Mouse (Mus musculus) lung, adult 2 months (tissue): ENCODE measurements around the gene Utp6. TPM values are rescaled to one million over a fixed set of nuclear protein-coding genes. Genes with fewer than 3 reads are reported as not detected.
"Not testable (repeated sequence)": the region's sequence is repeated elsewhere in the genome, so short reads cannot be mapped to it uniquely, and the experiment has no call there.

Source experiments
- DNase-seq: peaks from one replicate; pipeline ENCODE4 v3.0.0; 2022
- H3K4me1 ChIP-seq: fragments of 200-500 bp; 2 replicates; pipeline ENCODE4 v1.6.1; 2011; ENCODE audit warnings: low read length; ENCODE audit not compliant: control insufficient read depth, insufficient read depth
- H3K4me3 ChIP-seq: fragments of 200-500 bp; replicated peaks from 2 replicates; pipeline ENCODE3; 2011; ENCODE audit warnings: low read depth, mild to moderate bottlenecking, control low read depth, low read length; ENCODE audit errors: extremely low read depth
- CTCF ChIP-seq: fragments of 200-500 bp; IDR thresholded peaks from 2 replicates; pipeline ENCODE4 v1.5.1; 2011; ENCODE audit warnings: mild to moderate bottlenecking, low read length, control low read depth; ENCODE audit not compliant: insufficient read depth
- POLR2A ChIP-seq: fragments of 200-500 bp; IDR thresholded peaks from 2 replicates; pipeline ENCODE4 v1.6.1; 2011; ENCODE audit warnings: low read depth, mild to moderate bottlenecking, control low read depth, low read length, borderline replicate concordance; ENCODE audit errors: extremely low read depth
- WGBS: fragments of 180-500 bp; shearing (Covaris S2); methylation state at CpG from one replicate; pipeline ENCODE4 v1.1.7; 2018; 5-methylcytosine and 5-hydroxymethylcytosine counted together
- polyA plus RNA-seq: library from polyadenylated mRNA; depleted of rRNA; stranded (reverse); fragments of >200 nt; gene quantifications from 2 replicates; pipeline ENCODE4 v1.2.3, GENCODE M21; 2012

Utp6 gene
- polyA plus RNA-seq, 1 experiment: 6.9 TPM

DNA sequence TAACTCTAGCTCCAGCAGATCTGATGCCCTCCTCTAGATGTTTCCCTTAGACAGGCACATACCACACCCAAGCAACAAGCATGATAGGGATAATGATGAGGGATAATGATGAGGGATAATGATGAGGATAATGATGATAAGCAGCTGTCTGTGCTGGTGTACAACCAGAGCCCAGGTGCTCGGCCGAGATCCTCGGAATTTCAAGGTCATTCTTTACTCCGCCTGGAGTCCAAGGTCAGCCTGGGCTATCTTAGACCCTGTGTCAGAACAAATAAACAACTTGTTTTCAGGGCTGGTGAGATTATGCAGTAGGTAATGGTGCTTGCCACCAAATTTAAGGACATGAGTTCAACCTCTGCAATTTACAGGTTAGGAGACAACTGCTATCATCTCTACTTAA, 24.7 kb upstream of the Utp6 start:
- Histone ChIP-seq H3K4me3 (no peak overlapping the region), H3K4me1 (no peaks in the 10 kb centered on the region)
- TF ChIP-seq CTCF: no peak
- no peak for DNase-seq
- WGBS: 77% methylated on average over 4 of the region's 4 CpGs

DNA sequence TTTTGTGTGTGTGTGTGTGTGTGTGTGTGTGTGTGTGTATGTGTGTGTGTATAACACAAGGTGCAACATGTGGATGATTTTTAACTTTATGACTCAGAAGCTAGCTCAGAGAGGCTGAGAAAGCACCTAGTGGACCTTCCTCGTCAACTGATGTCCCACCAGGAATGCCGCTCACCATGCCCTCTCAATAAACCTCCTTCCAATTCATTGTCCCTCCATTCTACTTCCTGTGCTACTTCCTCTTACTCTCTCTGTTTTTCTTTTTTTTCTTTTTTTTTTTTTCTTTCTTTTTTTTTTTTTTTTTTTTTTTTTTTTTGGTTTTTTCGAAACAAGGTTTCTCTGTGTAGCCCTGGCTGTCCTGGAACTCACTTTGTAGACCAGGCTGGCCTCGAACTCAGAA, 15.6 kb upstream of the Utp6 start:
- 91% methylated on average over 3 of the region's 4 CpGs for WGBS
- H3K4me3 ChIP-seq, H3K4me1 ChIP-seq, DNase-seq: not testable (repeated sequence)

DNA sequence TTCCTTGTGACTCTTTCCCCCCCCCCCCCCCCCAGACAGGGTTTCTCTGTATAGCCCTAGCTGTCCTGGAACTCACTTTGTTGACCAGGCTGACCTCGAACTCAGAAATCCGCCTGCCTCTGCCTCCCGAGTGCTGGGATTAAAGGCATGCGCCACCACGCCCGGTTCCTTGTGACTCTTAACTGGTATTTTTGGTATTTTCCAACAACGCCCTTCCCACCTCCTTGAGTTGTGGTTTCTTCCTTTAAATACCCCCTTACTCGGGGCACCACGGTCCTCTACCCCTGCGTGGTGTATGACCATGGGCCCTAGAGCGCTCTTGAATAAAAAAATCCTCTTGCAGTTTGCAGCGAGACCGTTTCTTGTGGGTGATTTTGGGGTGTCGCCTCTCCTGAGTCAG, 14.9 kb upstream of the Utp6 start:
- not testable (repeated sequence) for H3K4me3 ChIP-seq, H3K4me1 ChIP-seq, DNase-seq
- WGBS: 96% methylated on average over 14 of the region's 14 CpGs

DNA sequence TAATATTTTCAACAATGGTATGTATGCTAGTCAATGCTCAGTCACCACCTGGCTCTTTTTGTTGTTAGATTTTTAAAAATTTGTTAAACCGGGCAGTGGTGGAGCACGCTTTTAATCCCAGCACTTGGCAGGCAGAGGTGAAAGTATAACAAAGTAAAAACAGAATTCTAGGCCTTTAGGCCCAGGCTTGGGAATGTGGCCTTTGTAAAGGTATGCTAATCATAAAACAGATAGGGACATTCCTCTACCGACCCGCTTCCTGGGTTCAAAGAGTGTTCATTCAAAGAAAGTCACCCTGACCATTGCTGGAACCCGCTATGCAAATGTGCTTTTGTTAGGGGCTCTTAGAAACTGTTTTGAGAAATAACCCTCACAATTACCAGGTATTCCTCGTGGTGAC, 14.5 kb upstream of the Utp6 start:
- DNase-seq, H3K4me1 ChIP-seq, H3K4me3 ChIP-seq: not testable (repeated sequence)
- WGBS: 90% methylated on average over 6 of the region's 6 CpGs

DNA sequence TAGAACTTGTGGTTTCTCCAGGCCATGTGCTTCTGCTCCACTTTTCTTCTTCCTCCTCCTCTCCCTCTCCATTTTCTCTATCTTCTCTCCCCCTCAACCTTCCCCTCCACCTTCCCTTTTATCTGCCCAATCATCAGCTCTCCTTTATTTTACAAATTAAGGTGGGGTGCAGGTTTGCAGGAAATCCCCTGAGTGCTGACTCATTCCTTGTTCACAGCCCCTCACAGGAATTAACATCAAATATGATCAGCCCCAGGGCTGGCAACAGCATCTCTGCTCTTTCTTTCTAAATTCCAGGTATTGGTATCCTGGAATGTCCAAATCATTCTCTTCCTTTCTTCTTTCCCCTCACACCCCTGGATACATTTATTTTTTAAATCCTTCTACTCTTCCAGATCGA, 14.0 kb upstream of the Utp6 start:
- TF ChIP-seq POLR2A (no peak), CTCF (no peak)
- WGBS: 100% methylated on average over 1 of the region's 1 CpGs

DNA sequence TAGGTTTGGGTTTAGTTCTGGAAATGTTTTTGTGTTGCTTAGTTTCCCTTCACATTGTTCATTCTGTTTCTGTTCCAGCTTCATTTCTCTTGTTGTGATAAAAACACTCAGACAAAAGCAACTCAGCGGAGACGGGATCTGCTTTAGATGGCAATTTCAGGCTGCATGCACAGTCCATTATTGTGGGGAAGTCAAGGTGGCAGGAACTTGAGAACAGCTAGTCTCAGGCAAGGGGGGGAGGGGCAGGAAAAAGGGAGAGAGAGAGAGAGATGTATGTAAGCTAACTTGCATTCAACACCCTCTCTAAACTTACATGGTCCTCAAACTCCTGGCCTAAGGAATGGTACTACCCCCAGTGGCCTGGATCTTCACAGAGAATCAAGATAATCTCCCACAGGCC, 13.2 kb upstream of the Utp6 start:
- 89% methylated on average over 2 of the region's 2 CpGs for WGBS
- no peak for DNase-seq
- Histone ChIP-seq H3K4me1 (peaks cover 5% of the 10 kb centered on the region; the same call in 1 of the 2 replicates), H3K4me3 (no peak overlapping the region)
- TF ChIP-seq CTCF (no peak), POLR2A (no peak)

More for the DNA sequence above, 14.0 kb upstream of the Utp6 start:
- Histone ChIP-seq H3K4me1 (peaks cover 5% of the 10 kb centered on the region; the same call in 1 of the 2 replicates), H3K4me3 (no peak overlapping the region)
- no peak for DNase-seq

DNA sequence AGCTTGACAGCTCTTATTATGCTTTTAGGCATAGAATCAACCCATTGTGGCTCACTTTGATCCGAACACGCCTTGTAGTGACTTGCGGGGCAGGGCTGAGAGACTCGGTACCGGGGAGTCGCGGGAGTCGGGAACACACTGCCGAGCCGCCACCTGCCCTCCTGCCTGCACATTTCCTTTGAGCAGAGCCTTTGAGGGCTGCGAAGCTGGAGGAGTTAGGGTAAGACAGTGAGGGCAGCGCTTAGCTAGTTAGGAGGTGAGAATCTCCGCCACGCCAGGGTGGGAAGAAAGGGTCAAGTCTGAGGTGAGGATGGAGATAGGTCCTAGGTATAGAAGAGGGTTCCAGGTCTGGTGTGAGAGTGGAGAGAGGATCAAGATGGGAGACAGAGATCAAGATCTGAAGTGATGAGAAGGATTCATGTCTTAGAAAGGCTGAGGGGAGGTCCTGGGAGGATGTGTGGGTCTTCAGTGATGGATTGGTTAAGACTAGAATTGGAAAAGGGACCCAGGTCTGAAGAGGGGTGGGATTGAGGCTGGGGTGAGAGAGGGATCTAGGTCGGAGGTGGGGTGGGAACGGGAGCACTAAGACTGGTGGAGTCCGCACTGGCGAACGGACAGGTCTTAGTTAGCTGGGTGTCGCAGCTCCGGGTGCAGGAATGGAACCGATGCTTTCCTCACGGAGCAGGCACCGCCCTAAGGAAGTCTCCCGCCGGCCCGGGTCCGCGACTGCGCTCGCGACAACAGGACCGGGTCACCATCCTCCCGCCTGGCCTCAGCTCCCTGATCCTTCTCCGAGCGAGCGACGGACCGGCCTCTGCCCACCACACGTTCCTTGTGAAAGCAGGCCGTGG, 11.7 kb upstream of the Utp6 start:
- no peak for TF ChIP-seq POLR2A
- no peak for TF ChIP-seq CTCF
- DNase-seq: peak; percentile 25
- H3K4me3 ChIP-seq: peak overlapping the region; percentile 15
- WGBS: 2% methylated on average over 41 of the region's 41 CpGs
- H3K4me1 ChIP-seq: peaks cover 5% of the 10 kb centered on the region; the same call in 1 of the 2 replicates

DNA sequence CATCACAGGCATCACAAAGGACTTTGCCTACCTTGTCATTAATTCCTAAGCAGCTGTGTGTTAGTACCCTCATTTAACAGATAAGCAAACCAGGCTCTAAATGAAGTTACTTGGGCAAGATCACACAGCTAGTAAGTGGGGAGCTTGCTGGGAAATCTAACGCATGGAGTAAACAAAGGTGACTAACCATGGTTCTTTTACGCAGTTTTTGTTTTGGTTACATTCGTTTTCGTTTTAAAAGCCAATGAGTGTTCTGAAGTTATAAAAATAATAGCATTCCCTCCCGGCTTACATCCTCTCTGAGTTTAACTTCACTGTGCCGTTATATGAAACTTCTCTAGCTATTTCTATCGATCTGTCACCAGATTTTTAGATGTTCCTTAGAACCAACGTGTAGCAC, 10.9 kb upstream of the Utp6 start:
- DNase-seq: no peak
- Histone ChIP-seq H3K4me3 (no peak overlapping the region), H3K4me1 (peaks cover 5% of the 10 kb centered on the region; the same call in 1 of the 2 replicates)
- TF ChIP-seq CTCF (no peak), POLR2A (no peak)
- 16% methylated on average over 8 of the region's 8 CpGs for WGBS

DNA sequence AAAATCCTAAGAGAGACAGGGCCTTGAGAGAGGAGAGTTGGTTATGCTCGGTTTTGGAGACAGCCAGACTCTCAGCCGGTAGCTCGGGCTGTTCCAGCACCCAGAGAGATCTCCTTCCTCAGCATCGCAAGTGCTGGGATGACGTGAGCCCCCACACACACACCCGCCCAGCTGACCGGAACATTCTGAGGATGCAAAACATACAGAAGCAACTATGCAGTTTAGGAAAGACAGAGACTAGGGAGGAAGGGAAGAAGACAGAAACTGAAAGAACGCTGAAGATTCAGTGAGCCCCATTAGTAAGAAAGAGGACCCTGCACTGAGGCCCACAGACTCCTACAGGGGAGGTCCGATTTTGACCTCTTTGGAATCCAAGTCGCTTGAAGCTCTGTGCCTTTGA, 5.6 kb upstream of the Utp6 start:
- Histone ChIP-seq H3K4me1 (no peaks in the 10 kb centered on the region), H3K4me3 (no peak overlapping the region)
- WGBS: 77% methylated on average over 10 of the region's 10 CpGs
- TF ChIP-seq CTCF: no peak
- no peak for TF ChIP-seq POLR2A
- DNase-seq: no peak

DNA sequence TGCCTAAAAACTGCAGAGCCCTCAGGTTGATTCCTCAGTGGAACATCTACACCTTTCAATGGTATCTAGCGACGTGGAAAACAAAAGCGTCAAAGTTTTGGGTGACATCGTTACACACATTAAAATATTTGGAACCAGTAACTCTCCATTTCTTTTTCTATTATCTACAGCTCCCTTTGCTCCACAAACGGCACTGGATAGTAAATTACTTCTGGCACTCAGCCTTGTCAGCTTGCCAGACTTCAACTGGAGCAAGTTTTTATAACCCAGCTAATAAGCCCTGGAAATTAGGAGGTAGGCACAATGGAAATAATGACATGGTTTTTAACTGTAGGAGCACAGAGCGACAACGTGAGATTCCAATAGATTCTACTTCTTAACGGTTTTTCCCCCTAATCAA, 3.7 kb upstream of the Utp6 start:
- no peak for DNase-seq
- 41% methylated on average over 8 of the region's 8 CpGs for WGBS
- TF ChIP-seq POLR2A (no peak), CTCF (no peak)

More for the DNA sequence above, 3.7 kb upstream of the Utp6 start:
- Histone ChIP-seq H3K4me1 (no peaks in the 10 kb centered on the region), H3K4me3 (no peak overlapping the region)
